Mouse (Mus musculus): Measurements from ENCODE around the gene Prmt1.

Prmt1 gene

GRCm38 (mm10) chr7:45013366-45014095, 27.2 kb upstream of the Prmt1 start:
- CTCF ChIA-PET = interaction anchor here (0.6 kb wide), 1 partner anchor 54 kb away, joined by 4 read pairs; no protein-coding TSS in a partner anchor

DNA sequence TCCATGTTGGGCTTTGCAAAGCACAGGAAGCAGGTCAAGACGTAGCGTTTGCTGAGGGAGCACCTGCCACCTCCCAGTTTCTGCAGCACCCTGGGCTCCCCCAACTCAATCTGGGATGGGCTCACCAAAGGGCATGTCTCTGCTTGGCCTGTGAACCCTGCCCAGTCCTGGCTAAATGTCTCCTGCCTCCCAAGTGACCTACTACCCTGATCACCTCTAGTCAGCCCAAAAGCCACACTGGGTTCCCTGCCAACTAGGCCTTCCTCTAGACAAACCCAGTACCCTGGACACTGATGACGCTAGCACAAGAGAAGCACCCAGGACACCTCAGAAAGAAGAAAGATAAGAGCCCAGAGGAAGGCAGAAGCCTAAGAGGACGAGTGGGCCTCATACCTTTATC, 26.5 kb upstream of the Prmt1 start:
- CTCF ChIA-PET = interaction anchor here (0.6 kb wide), 1 partner anchor 55 kb away, joined by 4 read pairs; no protein-coding TSS in a partner anchor

DNA sequence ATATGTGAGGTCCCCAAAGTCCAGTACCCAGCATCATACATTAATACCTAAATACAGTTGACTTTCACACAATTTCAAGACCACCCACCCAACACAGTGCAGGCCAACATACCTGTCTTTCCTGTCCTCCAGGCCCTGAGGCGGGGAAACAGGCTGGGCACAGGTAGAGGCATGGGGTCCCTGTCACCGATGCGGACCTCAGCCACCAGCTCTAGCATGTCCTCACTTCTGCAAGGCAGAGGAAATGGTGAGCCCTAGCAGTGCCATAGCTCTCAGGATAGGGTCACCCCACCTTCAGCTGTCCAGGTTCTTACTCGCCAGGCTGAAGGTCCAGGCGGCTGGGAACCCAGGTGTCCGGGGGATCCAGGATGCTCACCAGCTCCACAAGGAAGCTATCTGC, 25.6 kb upstream of the Prmt1 start:
- CTCF ChIA-PET = interaction anchor here (0.6 kb wide), 1 partner anchor 35 kb away, joined by 4 read pairs; no protein-coding TSS in a partner anchor

DNA sequence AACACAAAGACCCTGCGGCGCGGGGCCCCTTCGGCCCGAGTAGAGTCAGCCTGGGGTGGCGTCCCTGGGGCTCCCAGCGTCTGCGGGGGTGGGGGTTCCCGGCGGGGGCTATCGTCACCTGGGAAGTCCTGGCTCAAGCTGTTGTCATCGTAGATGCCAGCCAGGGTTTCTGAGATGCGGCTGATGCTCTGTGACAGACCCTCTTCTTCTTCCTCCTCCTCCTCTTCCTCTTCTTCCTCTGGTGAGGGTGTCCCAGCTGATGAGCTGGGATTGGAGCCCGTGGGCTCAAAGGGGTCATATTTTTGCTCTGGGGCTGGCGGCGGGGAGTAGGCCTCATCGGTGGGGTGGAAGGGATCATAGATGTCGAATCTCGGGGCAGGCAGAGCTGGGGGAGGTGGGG, 22.0 kb upstream of the Prmt1 start:
- CTCF ChIA-PET = no interaction called here

DNA sequence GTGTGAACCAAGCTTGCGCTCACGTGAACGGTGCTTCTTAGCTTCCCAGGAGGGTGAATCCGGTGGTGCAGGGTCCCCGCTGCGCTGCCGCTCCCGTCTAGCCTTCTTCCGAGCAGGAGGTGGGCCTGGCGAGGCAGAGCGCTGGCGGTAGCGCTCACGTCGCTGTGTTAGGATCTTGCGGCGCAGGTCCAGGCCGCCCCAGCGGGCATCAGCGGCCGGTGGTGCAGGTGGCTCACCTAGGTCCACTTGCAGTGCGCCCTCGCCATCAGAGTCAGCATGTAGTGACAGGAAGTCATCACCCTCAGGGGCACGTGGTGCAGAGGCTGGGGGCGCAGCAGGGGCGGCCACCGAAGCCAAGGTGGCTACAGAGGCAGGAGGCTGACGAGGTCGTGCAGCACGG, 21.5 kb upstream of the Prmt1 start:
- CTCF ChIA-PET = no interaction called here

GRCm38 (mm10) chr7:45007141-45007540, 20.8 kb upstream of the Prmt1 start:
- CTCF ChIA-PET = no interaction called here

- CTCF ChIA-PET = no interaction called here
These were observed 20.1 kb upstream of the Prmt1 start for GRCm38 (mm10) chr7:45006503-45006902.

DNA sequence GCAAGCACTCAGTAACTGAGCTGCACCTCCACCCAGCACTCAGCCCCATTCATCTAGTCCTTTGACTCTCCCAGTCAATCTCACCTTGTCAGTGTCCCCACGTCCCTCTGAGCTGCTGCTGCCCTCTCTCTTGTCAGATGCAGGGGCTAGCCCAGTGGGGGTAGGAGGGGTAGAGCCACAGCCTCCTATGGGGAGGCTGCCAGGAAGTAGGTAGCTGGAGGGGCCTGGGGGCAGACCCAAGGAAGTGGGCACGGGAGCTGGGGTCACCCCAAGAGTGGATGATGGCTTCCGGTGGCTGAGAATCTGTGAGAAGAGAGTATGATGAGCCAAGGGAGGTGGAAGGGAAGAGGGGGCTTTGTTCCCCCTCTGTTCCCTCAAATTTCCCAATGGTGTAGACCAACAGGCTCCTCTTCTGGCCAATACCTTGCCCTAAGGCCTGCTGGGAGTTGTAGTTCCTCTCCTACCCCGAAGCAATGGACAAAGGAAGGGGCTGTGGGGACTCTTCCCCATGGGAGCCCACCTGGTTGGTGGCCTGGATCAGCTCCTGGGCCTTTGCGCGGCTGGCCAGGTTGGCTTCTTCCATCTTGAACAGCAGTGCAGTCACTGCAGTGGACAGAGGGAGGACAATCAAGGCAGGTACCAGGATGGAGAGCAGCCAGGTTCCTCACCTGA, 19.1 kb upstream of the Prmt1 start:
- CTCF ChIA-PET = no interaction called here

GRCm38 (mm10) chr7:45004546-45004945, 18.2 kb upstream of the Prmt1 start:
- CTCF ChIA-PET = no interaction called here

GRCm38 (mm10) chr7:45002440-45002839, 16.1 kb upstream of the Prmt1 start:
- CTCF ChIA-PET = no interaction called here

GRCm38 (mm10) chr7:45000539-45001114, 14.3 kb upstream of the Prmt1 start:
- CTCF ChIA-PET = no interaction called here

- CTCF ChIA-PET = no interaction called here
These were observed 13.4 kb upstream of the Prmt1 start for GRCm38 (mm10) chr7:44999753-45000152.

DNA sequence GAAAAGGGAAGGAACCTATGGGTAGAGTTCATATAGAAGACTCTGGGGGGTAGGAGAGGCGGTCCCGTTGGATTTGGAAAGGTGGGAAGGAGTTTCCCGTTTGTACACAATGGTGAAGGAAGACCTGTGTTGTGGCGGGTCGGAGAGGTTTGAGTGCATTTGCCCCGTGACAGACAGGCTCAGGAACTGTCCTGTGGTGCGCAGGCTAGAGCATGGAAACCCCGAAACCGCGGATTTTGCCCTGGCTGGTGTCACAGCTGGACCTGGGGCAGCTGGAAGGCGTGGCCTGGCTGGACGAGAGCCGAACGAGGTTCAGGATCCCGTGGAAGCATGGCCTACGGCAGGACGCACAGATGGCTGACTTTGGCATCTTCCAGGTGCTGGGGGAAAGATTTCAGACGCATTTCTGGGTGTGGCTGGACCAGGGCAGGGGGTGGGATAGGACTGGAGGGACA, 12.2 kb upstream of the Prmt1 start, which contains the start of gene Bcl2l12:
TSS of gene Bcl2l12 (minus strand) at position 212 of the 455 bp plus-strand sequence.
- CTCF ChIA-PET = interaction anchor here (1.2 kb wide), 1 partner anchor 15 kb away, joined by 3 read pairs; no protein-coding TSS in a partner anchor

GRCm38 (mm10) chr7:44997940-44998428, 11.6 kb upstream of the Prmt1 start:
- CTCF ChIA-PET = interaction anchor here (0.6 to 1.2 kb wide), 2 partner anchors 14 to 18 kb away, joined by 3 read pairs; partner anchors contain the start of gene Scaf1

GRCm38 (mm10) chr7:44997231-44997939, 11.0 kb upstream of the Prmt1 start, which contains the start of gene Irf3:
Irf3 (plus strand) TSS chr7:44997648.
- CTCF ChIA-PET = interaction anchor here (0.6 to 1.2 kb wide), 2 partner anchors 14 to 19 kb away, joined by 3 read pairs; partner anchors contain the start of gene Scaf1

DNA sequence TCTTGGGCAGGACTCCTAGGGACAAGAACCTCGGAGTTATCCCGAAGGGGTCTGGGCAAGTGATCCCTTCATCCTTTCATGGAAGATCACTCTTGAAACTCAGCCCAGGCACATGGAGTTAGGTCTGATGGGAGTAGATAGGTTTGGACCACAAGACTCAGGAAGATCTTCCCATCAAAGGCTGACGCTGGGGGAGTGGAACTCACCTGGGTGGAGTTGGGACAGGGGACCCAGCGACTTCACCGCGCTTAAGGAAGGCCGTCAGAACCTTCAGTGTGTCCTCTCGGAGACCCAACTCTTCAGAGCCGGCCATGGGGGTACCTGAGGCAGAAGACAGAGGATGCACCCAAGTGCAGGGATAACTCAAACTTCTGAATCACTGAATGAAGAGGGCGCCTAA, 10.3 kb upstream of the Prmt1 start:
- CTCF ChIA-PET = no interaction called here

- CTCF ChIA-PET = no interaction called here
These were observed 731 bp upstream of the Prmt1 start for GRCm38 (mm10) chr7:44986879-44987718.

DNA sequence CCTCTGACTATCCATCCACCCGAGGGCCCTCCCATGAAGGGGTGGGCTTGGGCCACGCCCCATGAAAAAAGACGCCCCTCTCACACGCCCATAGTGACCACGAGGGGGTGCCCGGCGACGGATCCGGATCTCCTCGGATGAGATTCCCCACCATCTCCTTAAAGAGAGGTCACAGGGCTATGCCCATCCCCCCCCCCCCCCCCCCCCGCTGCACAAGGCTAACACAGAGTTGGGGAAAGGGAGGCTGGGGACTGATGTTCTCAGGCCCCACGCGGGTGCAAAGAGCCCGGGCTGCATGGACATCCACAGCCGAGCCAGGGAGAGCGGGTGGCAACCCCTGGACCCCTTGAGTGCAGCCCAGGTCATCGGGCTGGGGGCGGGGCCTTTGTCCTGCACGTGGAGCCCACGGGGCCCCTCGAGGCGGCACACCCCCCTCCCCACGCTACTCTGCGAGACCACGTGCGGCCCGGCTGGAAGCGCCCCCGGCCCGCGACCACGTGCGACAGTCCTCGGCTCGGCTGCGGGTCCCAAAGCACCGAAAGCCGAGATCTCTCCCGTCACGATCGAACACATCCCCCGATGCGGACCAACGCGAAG, 675 bp downstream of the Prmt1 start:
- CTCF ChIA-PET = no interaction called here

DNA sequence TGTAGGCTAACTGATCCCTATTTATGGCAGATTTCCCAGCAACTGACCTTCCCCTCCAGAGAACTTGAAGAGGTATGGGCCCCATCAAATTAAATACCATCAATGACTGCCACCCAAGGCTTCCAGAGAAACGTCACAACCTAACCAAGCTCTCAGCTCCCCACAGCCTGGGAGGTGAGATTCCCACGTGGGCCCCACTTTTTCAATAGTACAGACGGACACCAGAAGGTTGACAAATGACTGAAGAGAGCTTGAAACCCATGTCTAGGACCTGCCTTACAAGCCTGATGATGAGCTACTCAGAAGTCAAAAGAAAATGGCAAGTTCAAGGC, 1.6 kb downstream of the Prmt1 start:
- CTCF ChIA-PET = interaction anchor here (0.7 kb wide), 1 partner anchor 380 kb away, joined by 3 read pairs; no protein-coding TSS in a partner anchor

Data from spleen, embryonic (tissue).